Mouse (Mus musculus) mature B cell (primary cell): ENCODE data around the gene Atpaf2.

Experiments
- in situ Hi-C: fragments of 300-500 bp; cut with MboI; formaldehyde crosslinking; loops from 2 replicates; pipeline ENCODE4 v1.14.3; 2019

Gene Atpaf2

DNA sequence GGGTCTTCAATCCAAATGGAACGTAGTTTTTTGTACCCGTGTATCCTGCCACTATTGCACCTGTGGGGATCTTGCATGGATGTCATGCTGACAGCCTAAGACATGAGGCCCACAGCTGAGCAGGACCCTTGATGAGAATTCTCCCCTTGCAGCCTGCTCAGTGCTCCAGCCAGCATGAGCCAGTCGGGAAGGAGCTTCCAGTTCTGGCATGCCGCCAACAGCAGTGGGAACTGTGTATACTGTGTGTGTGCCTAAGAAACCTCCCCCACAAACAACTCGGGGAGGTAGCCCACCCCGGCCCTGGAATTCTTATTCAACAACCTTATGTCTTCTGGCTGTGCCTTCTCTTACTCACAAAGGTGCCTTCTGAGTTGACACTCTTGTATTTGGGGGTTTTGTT is 21.7 kb downstream of the Atpaf2 start:
- in situ Hi-C loops, result no loop called here

- in situ Hi-C loops, result no loop called here
Measured at GRCm38 (mm10) chr11:60391346-60391745, 26.9 kb downstream of the Atpaf2 start.

- in situ Hi-C loops, result no loop called here
Measured at GRCm38 (mm10) chr11:60387944-60388343, 30.3 kb downstream of the Atpaf2 start.

DNA sequence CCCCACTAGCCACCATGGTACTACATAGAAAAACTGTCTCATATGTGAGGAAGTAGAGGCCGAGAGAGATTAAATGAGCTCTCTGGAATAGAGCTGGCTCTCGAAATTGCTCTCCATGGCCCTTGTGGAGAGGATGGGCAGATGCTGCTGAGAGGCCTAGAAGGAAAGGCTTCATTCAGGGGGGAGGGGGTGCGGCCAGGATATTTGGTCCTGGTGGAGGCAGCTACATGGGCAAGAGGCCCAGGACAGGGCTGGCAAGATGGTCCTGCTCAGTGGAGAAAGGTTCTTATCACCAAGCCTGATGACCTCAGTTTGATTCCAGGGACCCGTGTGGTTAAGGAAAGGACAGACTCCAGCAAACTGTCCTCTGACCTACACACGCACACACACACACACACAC is 32.3 kb downstream of the Atpaf2 start:
- in situ Hi-C loops, result no loop called here

- in situ Hi-C loops, result no loop called here
Measured at GRCm38 (mm10) chr11:60384762-60385421, 33.4 kb downstream of the Atpaf2 start.

DNA sequence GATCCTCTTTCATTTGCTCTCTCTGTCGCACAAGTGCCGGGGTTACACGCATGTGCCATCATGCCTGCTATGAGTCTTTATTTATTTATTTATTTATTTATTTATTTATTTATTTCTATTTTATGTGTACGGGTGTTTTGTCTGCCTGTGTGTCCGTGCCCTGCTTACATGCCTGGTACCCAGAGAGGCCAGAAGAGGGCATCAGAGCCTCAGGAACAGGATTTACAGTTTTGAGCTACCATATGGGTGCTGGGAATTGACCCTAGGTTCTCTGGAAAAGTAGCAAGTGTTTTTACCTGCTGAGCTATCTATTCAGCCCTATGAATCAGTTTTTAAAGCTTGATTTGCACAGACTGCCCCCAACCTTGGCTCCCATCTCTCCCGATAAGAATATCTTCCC is 34.7 kb downstream of the Atpaf2 start:
- in situ Hi-C loops, result no loop called here

- in situ Hi-C loops, result no loop called here
Measured at GRCm38 (mm10) chr11:60374481-60374880, 43.8 kb downstream of the Atpaf2 start.

DNA sequence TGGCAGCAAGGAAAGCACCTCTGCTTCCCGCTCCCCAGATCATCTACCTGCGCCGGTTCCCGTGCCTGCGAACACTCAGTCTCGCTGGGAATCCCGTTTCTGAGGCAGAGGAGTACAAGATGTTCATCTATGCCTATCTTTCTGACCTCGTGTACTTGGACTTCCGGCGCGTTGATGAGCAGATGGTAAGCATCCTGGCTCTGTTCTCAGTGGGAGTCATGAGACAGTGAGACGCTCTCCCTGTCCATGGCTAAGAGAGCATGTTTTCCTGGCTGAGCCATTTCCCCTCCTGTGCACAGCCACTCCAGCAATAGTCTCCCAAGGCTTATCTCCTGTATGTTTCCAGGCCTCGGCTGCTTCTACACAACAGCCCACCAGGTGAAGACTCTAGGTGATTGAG is 47.8 kb downstream of the Atpaf2 start:
- in situ Hi-C loops, result no loop called here

DNA sequence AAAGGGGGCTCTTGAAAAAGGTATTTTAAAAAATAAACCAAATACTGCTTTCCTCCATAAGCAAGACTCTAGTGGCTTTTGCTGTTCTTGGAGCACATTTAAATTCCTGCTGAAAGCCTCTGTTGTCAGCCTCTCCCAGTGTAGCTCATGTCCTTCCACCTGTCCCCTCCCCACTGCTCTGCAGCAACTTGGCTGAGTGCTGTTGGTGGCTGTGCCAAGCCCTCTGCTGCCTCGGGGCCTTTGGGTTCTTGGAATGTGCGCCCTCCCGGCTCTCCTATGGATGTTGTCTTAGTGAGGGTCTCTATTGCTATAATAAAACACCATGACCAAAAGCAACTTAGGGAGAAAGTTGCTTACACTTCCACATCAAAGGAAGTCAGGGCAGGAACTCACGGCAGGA is 48.8 kb downstream of the Atpaf2 start:
- in situ Hi-C loops, result no loop called here

GRCm38 (mm10) chr11:60368909-60369308 is 49.3 kb downstream of the Atpaf2 start:
- in situ Hi-C loops, result no loop called here

DNA sequence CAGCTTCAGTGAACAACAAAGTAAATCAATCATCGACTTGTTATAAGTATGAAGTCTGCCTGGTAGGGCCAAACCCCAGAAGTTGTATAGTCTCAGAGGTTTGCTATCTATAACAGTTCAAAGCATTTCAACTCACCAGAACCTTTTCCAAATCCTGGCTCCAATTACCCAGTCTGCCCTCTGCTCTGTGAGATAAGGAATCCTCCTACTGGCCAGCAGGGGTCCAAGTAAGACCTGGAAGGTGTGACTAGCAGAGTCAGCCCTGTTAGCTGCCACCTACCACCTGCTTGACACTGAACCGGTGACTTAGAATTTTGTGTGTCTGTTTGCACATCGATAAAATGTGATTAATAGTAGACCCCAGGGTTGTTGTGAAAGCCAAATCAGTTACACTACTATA is 51.0 kb downstream of the Atpaf2 start:
- in situ Hi-C loops, result no loop called here

GRCm38 (mm10) chr11:60366239-60367019 is 51.8 kb downstream of the Atpaf2 start:
- in situ Hi-C loops, result no loop called here

GRCm38 (mm10) chr11:60360631-60361201 is 57.5 kb downstream of the Atpaf2 start:
- in situ Hi-C loops, result no loop called here

DNA sequence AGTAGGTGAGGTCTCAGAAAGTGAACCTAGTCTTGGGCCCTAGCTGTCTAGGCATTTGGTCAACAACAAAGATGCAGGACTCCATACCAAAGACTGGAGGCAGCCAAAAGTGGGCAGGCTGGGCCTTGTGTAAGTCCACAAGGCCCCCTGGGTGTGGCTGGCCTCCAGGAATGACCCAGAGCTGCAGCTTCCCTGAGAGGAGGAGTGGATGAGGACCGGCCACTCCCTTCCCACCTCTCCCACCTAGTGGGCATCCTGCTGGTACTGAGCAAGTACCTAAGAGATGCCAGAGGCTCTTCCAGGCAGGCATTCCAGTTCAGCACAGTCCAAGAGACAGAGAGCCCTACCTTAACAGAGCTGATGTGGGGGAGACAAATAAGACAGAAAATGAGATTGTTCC is 58.3 kb downstream of the Atpaf2 start:
- in situ Hi-C loops, result no loop called here

GRCm38 (mm10) chr11:60359138-60359537 is 59.1 kb downstream of the Atpaf2 start:
- in situ Hi-C loops, result no loop called here

DNA sequence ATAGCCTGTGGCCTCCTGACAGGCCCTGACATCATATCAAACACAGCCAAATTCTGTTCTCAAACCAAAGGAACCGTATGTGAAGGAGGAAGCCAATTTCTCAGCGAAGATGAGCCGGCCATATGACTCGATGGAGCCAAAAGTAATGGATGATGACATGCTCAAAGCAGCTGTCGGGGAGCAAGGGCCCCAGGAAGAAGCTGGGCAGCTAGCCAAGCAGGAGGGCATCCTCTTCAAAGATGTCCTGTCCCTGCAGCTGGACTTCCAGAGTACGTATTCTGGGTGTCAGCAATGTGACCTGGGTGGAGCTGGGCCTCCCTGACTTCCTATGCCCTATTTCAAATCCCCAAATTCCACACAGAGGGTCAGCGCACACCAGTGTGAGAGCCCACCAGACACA is 59.7 kb downstream of the Atpaf2 start:
- in situ Hi-C loops, result no loop called here

DNA sequence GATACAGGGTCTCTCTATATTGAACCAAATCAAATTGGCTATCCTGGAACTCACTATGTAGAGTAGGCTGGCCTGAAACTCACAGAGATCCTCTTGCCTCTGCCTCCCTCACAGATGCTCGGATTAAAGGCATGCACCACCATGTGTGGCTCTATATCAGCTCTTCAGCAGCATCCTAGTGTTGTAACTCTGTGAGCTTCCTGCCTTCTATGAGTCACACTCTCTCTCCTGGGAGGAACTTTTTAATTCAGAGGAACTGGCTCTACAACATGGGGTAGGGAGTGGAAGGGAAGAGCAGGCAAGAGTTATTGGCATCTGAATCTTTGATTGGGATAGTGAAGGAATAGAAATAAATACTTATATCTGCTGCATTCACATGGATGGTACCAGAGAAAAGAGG is 61.1 kb downstream of the Atpaf2 start:
- in situ Hi-C loops, result no loop called here

GRCm38 (mm10) chr11:60355952-60356351 is 62.3 kb downstream of the Atpaf2 start:
- in situ Hi-C loops, result no loop called here

DNA sequence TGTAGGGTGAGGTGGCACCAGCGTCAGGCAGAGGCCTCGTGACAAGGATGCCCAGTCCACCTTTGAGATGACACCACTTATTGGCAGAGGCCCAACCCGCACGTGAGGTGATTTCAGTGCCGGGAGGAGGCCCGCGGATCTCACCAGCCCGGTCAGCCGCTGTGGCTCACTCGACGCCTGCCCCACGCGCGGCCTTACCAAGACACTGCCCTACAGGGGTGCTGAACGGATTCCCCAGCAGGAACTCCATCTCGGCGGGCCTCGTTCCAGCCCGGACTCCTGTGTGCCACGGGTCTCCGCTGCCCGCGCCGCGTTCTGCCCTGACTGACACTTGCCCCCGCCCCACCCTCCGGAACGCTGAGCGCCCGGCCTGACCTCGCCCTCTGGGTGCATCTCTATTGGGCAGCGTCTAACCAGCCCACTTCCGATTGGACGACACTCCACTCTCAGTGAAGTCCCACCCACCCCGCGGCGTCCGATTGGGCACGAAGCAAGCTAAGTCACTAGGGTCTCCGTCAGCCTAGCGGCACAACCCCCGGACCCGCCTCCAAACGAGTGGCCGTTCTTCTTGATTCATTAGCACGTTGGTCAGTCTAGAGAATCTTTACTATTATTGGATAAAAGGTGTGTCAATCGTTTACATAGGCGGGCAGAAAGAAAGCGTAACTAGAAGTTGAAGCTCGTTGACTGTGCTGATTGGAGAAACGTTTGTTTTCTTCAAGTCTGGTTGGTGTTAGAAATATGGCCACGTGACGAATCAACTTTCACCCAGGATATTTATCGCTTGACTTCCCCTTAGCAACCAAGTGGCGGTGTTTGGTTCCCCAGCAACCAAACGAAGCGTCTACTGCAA is 65.5 kb downstream of the Atpaf2 start, which contains the start of the genes Tom1l2 and Drc3:
Gene Tom1l2 (minus strand): TSS at position 347 of the 853 bp plus-strand sequence.
Gene Drc3 (plus strand): TSS at position 771 of the 853 bp plus-strand sequence.
- in situ Hi-C loops, result no loop called here

GRCm38 (mm10) chr11:60351925-60352371 is 66.3 kb downstream of the Atpaf2 start:
- in situ Hi-C loops, result no loop called here

- in situ Hi-C loops, result no loop called here
Measured at GRCm38 (mm10) chr11:60351388-60351787, 66.9 kb downstream of the Atpaf2 start.
